Mouse (Mus musculus) E14TG2a.4 (cell line): ENCODE results near the gene Jhy.

Source experiments
- CTCF ChIP-seq: conservative IDR thresholded peaks from 2 replicates; pipeline ENCODE4 v1.5.1; 2014; ENCODE audit warnings: low read length
- NANOG ChIP-seq: IDR thresholded peaks from 2 replicates; pipeline ENCODE4 v1.6.1; 2014; ENCODE audit warnings: borderline replicate concordance, low read length, mixed read lengths

DNA sequence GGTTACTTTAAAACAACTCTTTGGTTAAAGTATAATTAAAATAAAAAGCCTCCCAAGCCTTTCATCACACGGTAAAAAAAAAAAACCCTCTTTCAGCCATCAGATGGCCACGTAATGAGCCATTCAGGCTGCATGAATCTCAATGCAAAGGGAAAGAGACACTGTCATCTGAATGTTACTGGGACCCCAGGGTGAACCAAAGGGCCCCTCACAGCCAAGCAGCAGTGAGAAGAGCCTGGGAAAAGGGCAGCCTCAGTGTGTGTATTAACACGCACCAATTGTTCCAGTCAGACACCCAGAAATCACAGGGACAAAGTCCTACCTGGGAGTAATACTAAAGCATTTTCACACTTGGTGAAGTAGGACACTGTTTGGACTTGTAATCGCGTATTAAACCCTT is 48.5 kb upstream of the Jhy start:
- no peak for TF ChIP-seq CTCF
- TF ChIP-seq NANOG = no peak
